Comparison of ENCODE assay signal across 8 mouse cellular contexts in genomic region chrX:73672879-73673618, GRCm38 (mm10). TPM values are rescaled to one million over a fixed set of nuclear protein-coding genes. Genes with fewer than 3 reads are reported as not detected.
DNase-seq lines count a peak whose midpoint lies in the region; ATAC-seq and TF ChIP-seq lines count a peak whose summit lies in the region.

Slc6a8 (plus strand) TSS chrX:73673150.

- H3K27me3 ChIP-seq in intestine, embryonic 16.5 days (replicated peaks; ENCODE audit: control insufficient read depth, insufficient read depth, low read length), result no peaks in the 10 kb centered on the region
- no peaks in the 10 kb centered on the region for H3K27me3 ChIP-seq in midbrain, embryonic 11.5 days (ENCODE audit: control insufficient read depth, insufficient read depth, low read length)
- no peaks in the 10 kb centered on the region for H3K27me3 ChIP-seq in testis, adult 2 months (ENCODE audit: control insufficient read depth, insufficient read depth, low read length)

- peak within 1 kb of the TSS; percentile 87 for H3K4me3 ChIP-seq in cortical plate, adult 2 months (ENCODE audit: insufficient read depth, low read length)
- peak within 1 kb of the TSS; percentile 64 for H3K4me3 ChIP-seq in intestine, embryonic 16.5 days (ENCODE audit: low read length)
- peak within 1 kb of the TSS; percentile 57 for H3K4me3 ChIP-seq in midbrain, embryonic 11.5 days (ENCODE audit: low read depth, low read length)
- peak within 1 kb of the TSS; percentile 80 for H3K4me3 ChIP-seq in testis, adult 2 months (ENCODE audit: control insufficient read depth, low read depth, low read length)

- peak within 1 kb of the TSS; percentile 81 for H3K9ac ChIP-seq in intestine, embryonic 16.5 days (ENCODE audit: low read depth, low read length)
- peak within 1 kb of the TSS; percentile 70 for H3K9ac ChIP-seq in midbrain, embryonic 11.5 days (ENCODE audit: low read length)

- H3K9me3 ChIP-seq in intestine, embryonic 16.5 days (ENCODE audit: control insufficient read depth, low read length), result no peaks in the 10 kb centered on the region
- no peaks in the 10 kb centered on the region for H3K9me3 ChIP-seq in midbrain, embryonic 11.5 days (ENCODE audit: control insufficient read depth, low read length)

- TF ChIP-seq CTCF in cortical plate, adult 2 months (IDR thresholded peaks at IDR 0.05; ENCODE audit: extremely low read depth, insufficient read depth, low read length), result no peak
- no peak for TF ChIP-seq CTCF in testis, adult 2 months (IDR thresholded peaks at IDR 0.05; ENCODE audit: control insufficient read depth, insufficient read depth, insufficient replicate concordance, low read depth, low read length)

- H3K4me2 ChIP-seq in intestine, embryonic 16.5 days (ENCODE audit: low read depth, low read length), result peak within 1 kb of the TSS; percentile 66
- peak within 1 kb of the TSS; percentile 68 for H3K4me2 ChIP-seq in midbrain, embryonic 11.5 days

- H3K27ac ChIP-seq in cortical plate, adult 2 months (ENCODE audit: insufficient read depth, low read length), result peak within 1 kb of the TSS; percentile 90
- H3K27ac ChIP-seq in intestine, embryonic 16.5 days (ENCODE audit: low read length), result peak within 1 kb of the TSS; percentile 70
- H3K27ac ChIP-seq in midbrain, embryonic 11.5 days (ENCODE audit: low read depth, low read length), result no peak within 1 kb of the TSS
- peak within 1 kb of the TSS; percentile 25; the same call in 1 of the 2 replicates for H3K27ac ChIP-seq in testis, adult 2 months (ENCODE audit: control insufficient read depth, insufficient read depth, low read depth, low read length)

- no peaks in the 10 kb centered on the region for H3K36me3 ChIP-seq in intestine, embryonic 16.5 days (ENCODE audit: control insufficient read depth, insufficient read depth, low read length)
- H3K36me3 ChIP-seq in midbrain, embryonic 11.5 days (ENCODE audit: control insufficient read depth, insufficient read depth, low read length), result no peaks in the 10 kb centered on the region; the same call in 1 of the 2 replicates
- H3K36me3 ChIP-seq in testis, adult 2 months (ENCODE audit: control insufficient read depth, insufficient read depth, low read length), result no peaks in the 10 kb centered on the region

- DNase-seq in layer of hippocampus, adult 11-12 months (ENCODE audit: low spot score), result peak; percentile 48
- no peak for DNase-seq in layer of hippocampus, adult 9-10 months (ENCODE audit: low spot score)
- DNase-seq in gonadal fat pad, adult 2 months (ENCODE audit: low read depth), result no peak
- DNase-seq in left cerebral cortex, postnatal 4 days, result peak; percentile 82
- peak; percentile 93 for DNase-seq in midbrain, embryonic 11.5 days (ENCODE audit: low spot score, missing footprints)

- 9% methylated on average over 56 of the region's 72 CpGs for WGBS in intestine, embryonic 16.5 days
- 13% methylated on average over 36 of the region's 72 CpGs for WGBS in midbrain, embryonic 11.5 days

- peaks cover 2% of the 10 kb centered on the region; the same call in 1 of the 2 replicates for H3K4me1 ChIP-seq in cortical plate, adult 2 months (ENCODE audit: control insufficient read depth, insufficient read depth, low read length)
- H3K4me1 ChIP-seq in intestine, embryonic 16.5 days (ENCODE audit: control insufficient read depth, insufficient read depth, low read length), result peaks cover 5% of the 10 kb centered on the region
- peaks cover 3% of the 10 kb centered on the region; the same call in 1 of the 2 replicates for H3K4me1 ChIP-seq in midbrain, embryonic 11.5 days (ENCODE audit: control insufficient read depth, insufficient read depth, low read length)
- H3K4me1 ChIP-seq in testis, adult 2 months (ENCODE audit: control insufficient read depth, insufficient read depth, low read length), result peaks cover 8% of the 10 kb centered on the region

- TF ChIP-seq POLR2A in cortical plate, adult 2 months (IDR thresholded peaks at IDR 0.05; ENCODE audit: extremely low read depth, insufficient read depth, low read length), result no peak
- no peak for TF ChIP-seq POLR2A in testis, adult 2 months (IDR thresholded peaks at IDR 0.05; ENCODE audit: control insufficient read depth, low read depth, low read length)

- intact Hi-C loops in left cerebral cortex, postnatal 4 days (cut with DNase I), result no loop called here

- ATAC-seq in intestine, embryonic 16.5 days, result peak; percentile 84
- peak; percentile 78 for ATAC-seq in midbrain, embryonic 11.5 days (ENCODE audit: low FRiP score)

RNA-seq across cellular contexts. Expression of gene Slc6a8, which starts in this region (rescaled TPM):
- 111 and 134 TPM in 2 replicates for polyA plus RNA-seq in cortical plate, adult 2 months (2012; rRNA removed)
- polyA plus RNA-seq in gonadal fat pad, adult 2 months (2012; rRNA removed), result 29.2 and 31.7 TPM in 2 replicates
- polyA plus RNA-seq in intestine, embryonic 16.5 days (2015; fragmentation: Nextera tagmentation; extraction: Ambion mirVana), result 7.4 and 9.2 TPM in 2 replicates
- total RNA-seq in left cerebral cortex, postnatal 4 days (2021), result 10 to 100 TPM; 52.2 to 64.8 TPM
- polyA plus RNA-seq in midbrain, embryonic 11.5 days (2014; fragmentation: Nextera tagmentation; extraction: Ambion mirVana), result 6.0 and 6.6 TPM in 2 replicates
- 4.9 and 5.7 TPM in 2 replicates for polyA plus RNA-seq in testis, adult 2 months (2012; rRNA removed)

Comparison
In these comparisons a context has a peak if more than half of its experiments do, and no peak if none do; other contexts are left out.
1. DNase-seq: peak in layer of hippocampus, adult 11-12 months (single experiment), left cerebral cortex, postnatal 4 days (single experiment) and midbrain, embryonic 11.5 days (single experiment); none in layer of hippocampus, adult 9-10 months (single experiment) and gonadal fat pad, adult 2 months (single experiment).
2. Peak in every context shown above with its lines, with median percentiles within 50 percentile points of each other: H3K4me3 ChIP-seq.